1 mouse cellular context compared by ENCODE assay signal in the genomic region with DNA sequence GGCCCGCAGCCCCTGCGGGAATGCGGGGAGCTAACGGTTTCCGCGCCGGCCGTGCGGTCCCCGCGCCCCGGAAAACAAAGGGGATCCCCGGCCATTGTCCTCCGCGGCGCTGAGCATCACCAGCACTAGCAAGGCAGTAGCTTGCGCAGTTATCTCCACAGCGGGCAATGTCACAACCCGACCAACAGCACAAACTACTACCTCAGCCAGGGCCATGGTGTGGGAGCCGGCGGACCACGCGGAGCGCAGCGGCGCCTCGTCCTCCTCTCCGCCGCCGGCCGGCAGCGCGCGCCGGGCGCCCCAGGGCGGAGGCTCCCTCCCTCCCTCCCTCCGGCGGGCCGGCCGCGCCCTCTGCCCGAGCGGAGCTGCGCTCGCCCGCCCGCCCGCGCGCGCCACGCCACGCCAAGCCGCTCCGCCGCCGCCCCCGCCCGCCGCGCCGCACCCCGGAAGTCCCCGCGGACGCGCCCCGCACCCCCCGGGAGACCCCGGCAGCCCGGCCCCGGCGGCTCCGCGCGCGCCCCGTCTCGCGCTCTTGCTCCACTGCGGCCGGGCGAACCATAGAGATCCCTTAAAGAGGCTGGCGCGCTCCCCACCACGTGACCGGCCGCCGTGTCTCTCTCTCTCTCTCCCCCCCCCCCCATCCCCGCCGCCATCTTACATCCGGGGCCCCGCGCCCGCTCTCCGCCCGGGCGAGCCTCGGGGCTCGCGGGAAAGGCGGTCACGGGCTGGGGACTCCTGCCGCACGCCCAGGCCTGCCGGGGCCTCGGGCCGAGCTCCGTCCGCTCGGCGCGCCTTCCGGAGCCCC.
TF ChIP-seq lines count a peak whose summit lies in the region.

No protein-coding gene starts in this region.

TF ChIP-seq in CH12.LX, 34 proteins besides CTCF, POLR2A, EP300 and RAD21 (continued from another document):
- no peak for TF ChIP-seq ZNF384 (IDR thresholded peaks at IDR 0.05; ENCODE audit: low read depth, low read length)
- TF ChIP-seq GABPA (IDR thresholded peaks at IDR 0.05; ENCODE audit: insufficient replicate concordance, low read depth, low read length) = no peak
- no peak for TF ChIP-seq MXI1 (IDR thresholded peaks at IDR 0.05; ENCODE audit: low read depth, low read length)
- TF ChIP-seq HCFC1 (IDR thresholded peaks at IDR 0.05; ENCODE audit: low read depth, low read length) = no peak; the same call in 1 of the 2 replicates
- 0 out of 2 replicates have a peak, but pooled peaks have one; percentile 42 for TF ChIP-seq TCF12 (IDR thresholded peaks at IDR 0.05; ENCODE audit: low read depth, low read length)
- TF ChIP-seq TBP (conservative IDR thresholded peaks at IDR 0.05; ENCODE audit: low read depth, low read length) = no peak
- TF ChIP-seq ZKSCAN1 (IDR thresholded peaks at IDR 0.05; ENCODE audit: borderline replicate concordance, low read depth, low read length) = no peak
- TF ChIP-seq JUND (conservative IDR thresholded peaks at IDR 0.05; ENCODE audit: low read depth, low read length) = no peak
- TF ChIP-seq IRF4 (IDR thresholded peaks at IDR 0.05; ENCODE audit: low read depth, low read length) = no peak
- peak; percentile 83 for TF ChIP-seq USF1 (IDR thresholded peaks at IDR 0.05; ENCODE audit: low read depth, low read length)
- TF ChIP-seq USF2 (conservative IDR thresholded peaks at IDR 0.05; ENCODE audit: low read depth, low read length) = no peak; the same call in 1 of the 2 replicates
- peak; percentile 59 for TF ChIP-seq ZMIZ1 (IDR thresholded peaks at IDR 0.05; ENCODE audit: low read depth, low read length)
- TF ChIP-seq UBTF (IDR thresholded peaks at IDR 0.05; ENCODE audit: low read depth, low read length) = no peak; the same call in 1 of the 2 replicates
- TF ChIP-seq NRF1 (IDR thresholded peaks at IDR 0.05; ENCODE audit: low read depth, low read length) = no peak
- no peak for TF ChIP-seq BHLHE40 (IDR thresholded peaks at IDR 0.05; ENCODE audit: low read depth, low read length)
- no peak for TF ChIP-seq JUN (IDR thresholded peaks at IDR 0.05; ENCODE audit: insufficient read depth, low read depth, low read length)
- 0 out of 2 replicates have a peak, but pooled peaks have one; percentile 33 for TF ChIP-seq CHD2 (IDR thresholded peaks at IDR 0.05; ENCODE audit: low read length)
- no peak for TF ChIP-seq CHD1 (IDR thresholded peaks at IDR 0.05; ENCODE audit: low read depth, low read length)
- no peak for TF ChIP-seq ZC3H11A (IDR thresholded peaks at IDR 0.05; ENCODE audit: low read depth, low read length)
- 0 out of 2 replicates have a peak, but pooled peaks have one; percentile 27 for TF ChIP-seq MAZ (IDR thresholded peaks at IDR 0.05; ENCODE audit: low read depth, low read length)
- peak; percentile 70; the same call in 1 of the 2 replicates for TF ChIP-seq NELFE (IDR thresholded peaks at IDR 0.05; ENCODE audit: low read depth, low read length)
- TF ChIP-seq MYC (IDR thresholded peaks at IDR 0.05; ENCODE audit: low read depth, low read length) = no peak
- TF ChIP-seq MEF2A (IDR thresholded peaks at IDR 0.05; ENCODE audit: borderline replicate concordance, low read depth, low read length) = no peak
- TF ChIP-seq SIN3A (IDR thresholded peaks at IDR 0.05; ENCODE audit: low read length) = peak; percentile 48; the same call in 1 of the 2 replicates
- TF ChIP-seq ELF1 (IDR thresholded peaks at IDR 0.05; ENCODE audit: low read depth, low read length) = peak; percentile 55
- no peak for TF ChIP-seq RCOR1 (conservative IDR thresholded peaks at IDR 0.05; ENCODE audit: low read depth, low read length)
- no peak for TF ChIP-seq SMC3 (IDR thresholded peaks at IDR 0.05; ENCODE audit: low read depth, low read length)
